Mouse (Mus musculus): ENCODE data around the gene Rai1.

DNA sequence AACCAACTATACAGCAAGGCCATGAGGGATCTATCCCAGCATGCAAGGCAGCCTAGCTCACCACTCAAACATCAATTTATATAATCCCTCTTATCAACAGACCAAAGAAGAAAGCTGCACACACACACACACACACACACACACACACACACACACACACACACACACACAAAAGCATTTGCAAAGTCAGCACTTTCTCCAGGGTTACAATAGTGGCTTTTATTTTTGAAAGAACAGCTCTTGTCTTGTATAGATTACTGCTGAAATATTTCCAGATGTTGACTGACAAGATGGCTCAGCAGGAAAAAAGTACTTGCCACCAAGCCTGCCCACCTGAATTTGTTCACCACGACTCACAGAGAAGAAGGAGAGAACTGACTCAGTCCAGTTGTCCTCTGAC, 39.5 kb upstream of the Rai1 start:
- TF ChIP-seq MYC (IDR thresholded peaks at IDR 0.05; ENCODE audit: low read depth, low read length): no peak
- TF ChIP-seq CTCF (IDR thresholded peaks at IDR 0.05 in 2 of 3, conservative IDR thresholded peaks at IDR 0.05 in 1 of 3; ENCODE audit: control insufficient read depth in 1 of 3, insufficient read depth in 1 of 3, low read depth in 2 of 3, low read length in 3 of 3, poor library complexity in 1 of 3, severe bottlenecking in 1 of 3): no peak
- TF ChIP-seq TAL1 (IDR thresholded peaks at IDR 0.05; ENCODE audit: low read length): no peak
- TF ChIP-seq MAZ (IDR thresholded peaks at IDR 0.05; ENCODE audit: low read depth, low read length): no peak
- TF ChIP-seq MEF2A (IDR thresholded peaks at IDR 0.05; ENCODE audit: extremely low read depth, insufficient replicate concordance, low read depth, low read length, poor library complexity, severe bottlenecking): no peak
- TF ChIP-seq E2F4 (IDR thresholded peaks at IDR 0.05; ENCODE audit: borderline replicate concordance, low read depth, low read length): no peak
- no peak for TF ChIP-seq JUND (IDR thresholded peaks at IDR 0.05; ENCODE audit: low read depth, low read length)
- no peak for TF ChIP-seq GATA1 (IDR thresholded peaks at IDR 0.05; ENCODE audit: low read depth, low read length)
- TF ChIP-seq POLR2A (IDR thresholded peaks at IDR 0.05; ENCODE audit: control insufficient read depth in 1 of 2, insufficient read depth in 1 of 2, low read depth in 1 of 2, low read length in 2 of 2, poor library complexity in 1 of 2): no peak
- no peak for TF ChIP-seq ZMIZ1 (IDR thresholded peaks at IDR 0.05; ENCODE audit: low read depth, low read length)
- TF ChIP-seq BHLHE40 (IDR thresholded peaks at IDR 0.05; ENCODE audit: borderline replicate concordance, low read depth, low read length): no peak
- no peak for TF ChIP-seq CHD2 (IDR thresholded peaks at IDR 0.05; ENCODE audit: low read length)
- TF ChIP-seq ELF1 (IDR thresholded peaks at IDR 0.05; ENCODE audit: low read depth, low read length): no peak

All from MEL (cell line).